Mouse (Mus musculus) midbrain, postnatal 0 days (tissue): ENCODE data around the gene Slc35g1. TPM values are rescaled to one million over a fixed set of nuclear protein-coding genes. Genes with fewer than 3 reads are reported as not detected.
"Not testable (repeated sequence)": the region's sequence is repeated elsewhere in the genome, so short reads cannot be mapped to it uniquely, and the experiment has no call there.

Experiments
- ATAC-seq: fragments of 200-750 bp; cut with Nextera tagmentation; 2 replicates; pipeline ENCODE4 v1.8.0; 2017; ENCODE audit warnings: moderate number of reproducible peaks, mild to moderate bottlenecking, moderate TSS enrichment, moderate library complexity; ENCODE audit not compliant: low FRiP score
- DNase-seq: peaks from one replicate; pipeline ENCODE4 v3.0.0-alpha.2; 2015; ENCODE audit warnings: low spot score
- H3K27ac ChIP-seq: fragments of 300-500 bp; sonication (generic); 2 replicates; pipeline ENCODE4 v1.5.1; 2014; ENCODE audit warnings: low read depth, mild to moderate bottlenecking, low read length, mixed read lengths
- H3K27me3 ChIP-seq: fragments of 300-500 bp; sonication (generic); 2 replicates; pipeline ENCODE4 v1.6.1; 2014; ENCODE audit warnings: low read length, control low read depth, mixed read lengths; ENCODE audit not compliant: insufficient read depth
- H3K36me3 ChIP-seq: fragments of 300-500 bp; sonication (generic); 2 replicates; pipeline ENCODE4 v1.6.1; 2014; ENCODE audit warnings: low read length, control low read depth, mixed read lengths; ENCODE audit not compliant: insufficient read depth
- H3K4me1 ChIP-seq: fragments of 300-500 bp; sonication (generic); 2 replicates; pipeline ENCODE4 v1.6.1; 2014; ENCODE audit warnings: mild to moderate bottlenecking, control low read depth, antibody characterized with exemption, low read length, mixed read lengths; ENCODE audit not compliant: insufficient read depth
- H3K4me2 ChIP-seq: fragments of 300-500 bp; sonication (generic); 2 replicates; pipeline ENCODE4 v1.6.1; 2014; ENCODE audit warnings: low read depth, mild to moderate bottlenecking, low read length, mixed read lengths; ENCODE audit not compliant: poor library complexity, severe bottlenecking
- H3K4me3 ChIP-seq: fragments of 300-500 bp; sonication (generic); 2 replicates; pipeline ENCODE4 v1.5.1; 2014; ENCODE audit warnings: low read depth, mild to moderate bottlenecking, low read length, moderate library complexity
- H3K9ac ChIP-seq: fragments of 300-500 bp; sonication (generic); replicated peaks from 2 replicates; pipeline ENCODE4 v1.6.1; 2014; ENCODE audit warnings: mild to moderate bottlenecking, low read length, moderate library complexity, mixed read lengths; ENCODE audit not compliant: poor library complexity, severe bottlenecking
- H3K9me3 ChIP-seq: fragments of 300-500 bp; sonication (generic); 2 replicates; pipeline ENCODE4 v1.6.1; 2016; ENCODE audit warnings: low read length, control low read depth
- CTCF ChIP-seq: IDR thresholded peaks from 2 replicates; pipeline ENCODE4 v1.5.1; 2016; ENCODE audit warnings: antibody characterized with exemption, mild to moderate bottlenecking
- WGBS: fragments of 180-500 bp; shearing (Covaris S2); extraction: QIAGEN DNeasy Blood & Tissue Kit; methylation state at CpG from one replicate; pipeline ENCODE4 v1.1.7; 2014; 5-methylcytosine and 5-hydroxymethylcytosine counted together
- polyA plus RNA-seq: library from polyadenylated mRNA; unstranded; fragments of >200 nt; fragmentation: Nextera tagmentation; extraction: Ambion mirVana; gene quantifications from 2 replicates; pipeline ENCODE4 v1.2.1, GENCODE M21; 2015
- total RNA-seq: library from RNA; depleted of rRNA; stranded (reverse); fragments of >200 nt; gene quantifications from 2 replicates; pipeline ENCODE4 v1.2.3, GENCODE M21; 2014

Slc35g1 gene
- total and polyA plus RNA-seq, 2 experiments from 2014 or later, result 1.4 to 2.5 TPM

- no peak overlapping the region for H3K4me3 ChIP-seq
- H3K4me1 ChIP-seq, result no peaks in the 10 kb centered on the region
- DNase-seq, result no peak
- H3K27me3 ChIP-seq, result no peaks in the 10 kb centered on the region
- H3K36me3 ChIP-seq, result no peaks in the 10 kb centered on the region
- ATAC-seq, result no peak
- H3K4me2 ChIP-seq, result no peak overlapping the region
- no peak overlapping the region for H3K9ac ChIP-seq
- WGBS, result 90% methylated on average over 12 of the region's 12 CpGs
- no peak overlapping the region for H3K27ac ChIP-seq
- no peak for TF ChIP-seq CTCF
- H3K9me3 ChIP-seq, result no peaks in the 10 kb centered on the region
Observed at GRCm38 (mm10) chr19:38383769-38384168, 12.0 kb upstream of the Slc35g1 start.

GRCm38 (mm10) chr19:38387021-38387420, 8.8 kb upstream of the Slc35g1 start:
- not testable (repeated sequence) for H3K4me3 ChIP-seq, ATAC-seq, H3K9me3 ChIP-seq, DNase-seq, H3K9ac ChIP-seq, H3K27me3 ChIP-seq, H3K4me2 ChIP-seq, H3K4me1 ChIP-seq, H3K36me3 ChIP-seq, H3K27ac ChIP-seq
- 81% methylated on average over 1 of the region's 1 CpGs for WGBS

- no peaks in the 10 kb centered on the region for H3K27me3 ChIP-seq
- no peak overlapping the region for H3K4me3 ChIP-seq
- no peaks in the 10 kb centered on the region for H3K36me3 ChIP-seq
- TF ChIP-seq CTCF, result no peak
- H3K27ac ChIP-seq, result no peak overlapping the region
- ATAC-seq, result no peak
- no peak for DNase-seq
- WGBS, result 95% methylated on average over 4 of the region's 4 CpGs
- H3K9me3 ChIP-seq, result no peaks in the 10 kb centered on the region
- H3K4me1 ChIP-seq, result no peaks in the 10 kb centered on the region
- no peak overlapping the region for H3K9ac ChIP-seq
- no peak overlapping the region for H3K4me2 ChIP-seq
Observed at GRCm38 (mm10) chr19:38387835-38388234, 7.9 kb upstream of the Slc35g1 start.

- Histone ChIP-seq H3K4me3 (peak overlapping the region; percentile 71), H3K36me3 (no peaks in the 10 kb centered on the region), H3K27me3 (no peaks in the 10 kb centered on the region), H3K4me1 (no peaks in the 10 kb centered on the region), H3K9me3 (no peaks in the 10 kb centered on the region), H3K9ac (no peak overlapping the region), H3K4me2 (peak overlapping the region; percentile 86), H3K27ac (no peak overlapping the region)
- WGBS, result 16% methylated on average over 8 of the region's 8 CpGs
- no peak for TF ChIP-seq CTCF
- DNase-seq (no peak), ATAC-seq (no peak)
Observed at GRCm38 (mm10) chr19:38396633-38396970, 822 bp downstream of the Slc35g1 start.

- Histone ChIP-seq H3K27ac (no peak overlapping the region), H3K4me3 (no peak overlapping the region), H3K36me3 (no peaks in the 10 kb centered on the region), H3K4me2 (peak overlapping the region; percentile 86; the same call in 1 of the 2 replicates), H3K9ac (no peak overlapping the region), H3K27me3 (no peaks in the 10 kb centered on the region), H3K4me1 (no peaks in the 10 kb centered on the region), H3K9me3 (no peaks in the 10 kb centered on the region)
- ATAC-seq, result no peak
- no peak for TF ChIP-seq CTCF
- DNase-seq, result no peak
- 33% methylated on average over 6 of the region's 6 CpGs for WGBS
Observed at GRCm38 (mm10) chr19:38397004-38397403, 1.2 kb downstream of the Slc35g1 start.

- Histone ChIP-seq H3K27me3 (no peaks in the 10 kb centered on the region), H3K36me3 (no peaks in the 10 kb centered on the region), H3K9me3 (no peaks in the 10 kb centered on the region), H3K4me1 (no peaks in the 10 kb centered on the region), H3K4me2 (no peak overlapping the region), H3K27ac (no peak overlapping the region), H3K4me3 (no peak overlapping the region), H3K9ac (no peak overlapping the region)
- no peak for TF ChIP-seq CTCF
- no peak for DNase-seq
- no peak for ATAC-seq
- 93% methylated on average over 8 of the region's 8 CpGs for WGBS
Observed at GRCm38 (mm10) chr19:38398966-38399365, 3.2 kb downstream of the Slc35g1 start.
